Mouse (Mus musculus) heart, adult 11 months (tissue): ENCODE results near the gene Ptpn3.

Experiments
- DNase-seq: peaks from one replicate; pipeline ENCODE4 v3.0.0; 2022

Ptpn3 gene

DNA sequence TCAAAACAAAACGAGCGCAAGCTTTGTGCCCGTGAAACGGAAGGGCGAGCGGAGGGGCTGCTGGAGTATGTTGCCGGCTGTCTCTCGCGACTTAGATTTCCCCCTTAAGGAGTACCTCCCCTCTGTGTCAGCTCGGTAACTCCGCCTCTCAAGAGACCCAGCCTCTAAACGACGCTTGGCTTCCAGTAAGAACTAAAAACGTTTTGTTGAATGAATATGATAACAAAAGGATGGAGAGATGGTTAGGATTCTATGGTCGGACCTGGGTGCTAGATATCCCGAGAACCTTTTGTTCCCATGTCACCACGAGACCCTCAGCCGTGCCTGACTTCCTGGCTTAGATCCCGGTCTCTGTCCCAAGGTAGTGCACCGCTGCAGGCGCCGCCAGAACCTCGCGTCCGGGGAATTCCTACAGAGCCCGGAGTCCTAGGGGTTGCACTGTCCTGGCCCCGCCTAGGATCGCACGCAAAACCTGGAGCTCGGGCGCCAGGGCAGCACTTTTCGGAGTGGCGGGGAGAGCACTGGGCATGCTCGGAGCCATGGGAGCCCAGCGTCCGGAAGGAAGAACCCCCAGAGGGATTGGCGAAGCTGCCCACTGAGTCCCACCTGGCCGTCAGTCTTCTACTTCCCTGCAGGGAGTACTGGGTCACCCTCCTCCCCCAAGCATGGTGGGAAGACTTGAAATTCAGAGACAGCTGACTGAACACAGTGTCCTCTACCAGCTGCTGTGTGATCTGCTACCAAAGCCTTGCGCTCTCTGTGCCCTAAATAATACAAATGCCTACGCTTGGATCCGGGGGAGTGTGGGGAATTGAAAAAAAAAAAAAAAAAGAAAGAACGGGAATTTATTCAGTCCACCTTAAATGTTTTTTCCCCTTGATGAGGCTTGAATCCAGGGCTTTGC lies at the start of gene Ptpn3:
Gene Ptpn3 (minus strand): TSS at position 428 of the 904 bp plus-strand sequence.
- DNase-seq, result peak; percentile 99

- peak; percentile 34 for DNase-seq
Observed at GRCm38 (mm10) chr4:57350541-57350940, 48.9 kb upstream of the Ptpn3 start.

- DNase-seq, result peak; percentile 54
Observed at GRCm38 (mm10) chr4:57343996-57344395, 42.4 kb upstream of the Ptpn3 start.

DNA sequence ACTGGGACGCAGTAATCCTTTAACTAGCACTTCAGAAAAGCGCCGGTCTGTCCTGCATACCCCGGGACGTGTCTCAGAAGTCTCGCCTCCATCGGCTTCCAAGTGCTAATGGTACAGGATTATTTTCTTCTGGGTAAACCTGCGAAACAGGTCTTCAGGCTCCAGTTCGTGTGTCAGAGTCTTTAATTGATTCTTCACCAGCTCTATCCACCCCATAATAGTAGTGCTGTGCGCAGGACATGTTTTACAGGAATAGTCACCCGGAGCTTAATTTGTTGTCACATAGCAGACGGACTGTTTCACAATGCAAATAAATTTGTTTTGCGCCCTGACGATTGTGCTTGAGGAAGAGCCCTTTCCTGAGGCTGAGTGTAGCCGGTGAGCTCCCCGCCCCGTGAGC lies 37.3 kb upstream of the Ptpn3 start:
- no peak for DNase-seq

GRCm38 (mm10) chr4:57338061-57338460 lies 36.4 kb upstream of the Ptpn3 start:
- no peak for DNase-seq

DNA sequence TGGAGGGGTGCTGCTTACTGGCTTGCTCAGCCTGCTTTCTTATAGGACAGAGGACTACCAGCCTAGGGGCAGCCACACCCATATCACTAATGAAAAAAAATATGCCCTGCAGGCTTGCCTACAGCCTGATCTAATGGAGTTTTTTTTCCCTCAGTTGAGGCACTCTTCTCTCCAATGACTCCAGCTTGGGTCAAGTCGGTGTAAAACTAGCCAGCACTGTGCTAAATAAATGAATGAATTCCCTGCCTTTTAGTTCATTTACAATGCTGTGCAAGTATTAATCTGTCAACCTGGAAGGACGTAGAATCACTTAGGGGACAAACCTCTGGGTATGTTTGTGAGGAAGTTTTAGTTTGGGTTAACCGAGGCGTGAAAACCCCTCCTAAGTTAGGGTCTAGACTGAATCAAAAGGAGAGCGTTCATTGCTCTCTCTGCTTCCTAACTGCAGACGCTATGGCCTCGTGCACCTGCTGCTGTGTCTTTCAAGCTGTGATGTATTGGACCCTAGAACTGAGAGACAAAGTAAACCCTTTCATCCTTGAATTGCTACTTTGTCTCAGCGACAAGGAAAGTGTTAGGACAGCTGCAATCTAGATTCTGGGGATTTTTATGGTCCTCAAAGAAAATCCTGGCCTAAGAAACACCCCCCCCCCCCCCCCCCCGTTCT lies 33.5 kb upstream of the Ptpn3 start:
- no peak for DNase-seq

DNA sequence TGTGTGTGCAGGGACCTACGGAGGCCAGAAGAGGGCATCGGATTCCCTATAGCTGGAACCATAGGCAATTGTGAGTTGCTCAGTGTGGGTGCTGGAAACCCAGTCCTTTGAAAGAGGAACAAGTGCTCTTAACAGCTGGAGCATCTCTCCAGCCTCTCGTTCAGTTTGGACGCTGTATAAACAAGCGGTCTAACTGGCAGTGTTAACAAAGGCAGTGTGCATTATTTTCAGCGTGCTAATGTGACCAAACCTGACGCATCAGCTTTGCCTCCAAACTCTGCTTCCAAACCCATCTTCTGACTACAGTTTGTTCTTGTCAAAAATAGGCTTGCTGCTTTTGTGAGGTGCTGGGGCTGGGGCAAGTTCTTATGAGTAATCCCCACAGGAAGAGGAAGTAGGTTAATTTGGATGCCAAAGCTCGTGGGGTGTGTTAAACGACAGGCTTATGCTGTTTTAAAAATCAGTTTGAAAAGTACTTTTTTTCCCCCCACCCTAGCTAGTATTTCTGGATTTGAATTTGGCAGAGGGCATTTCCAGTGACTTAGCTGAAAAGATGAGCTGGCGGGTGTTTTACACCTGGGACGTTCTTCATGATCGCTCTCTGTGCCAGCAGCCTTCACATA lies 32.4 kb upstream of the Ptpn3 start:
- DNase-seq, result no peak

DNA sequence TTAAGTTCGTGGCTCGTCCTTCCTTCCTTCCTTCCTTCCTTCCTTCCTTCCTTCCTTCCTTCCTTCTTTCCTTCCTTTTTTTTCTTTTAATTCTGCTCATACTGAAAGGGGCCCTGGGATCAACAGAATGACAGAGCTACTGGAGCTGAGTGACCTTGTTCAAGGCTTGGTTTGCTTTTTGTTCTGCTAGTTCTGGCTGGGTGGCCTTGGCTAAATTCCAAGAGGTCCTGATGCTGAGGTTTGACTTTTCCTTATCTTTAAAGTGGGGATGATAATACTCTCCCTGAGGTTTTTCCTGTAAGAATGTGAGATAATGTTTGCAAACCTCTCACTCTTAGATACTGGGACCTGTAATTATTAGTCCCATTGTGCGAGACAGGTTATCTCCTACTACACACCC lies 30.9 kb upstream of the Ptpn3 start:
- no peak for DNase-seq

GRCm38 (mm10) chr4:57320606-57321327 lies 19.1 kb upstream of the Ptpn3 start:
- DNase-seq, result peak; percentile 91

DNA sequence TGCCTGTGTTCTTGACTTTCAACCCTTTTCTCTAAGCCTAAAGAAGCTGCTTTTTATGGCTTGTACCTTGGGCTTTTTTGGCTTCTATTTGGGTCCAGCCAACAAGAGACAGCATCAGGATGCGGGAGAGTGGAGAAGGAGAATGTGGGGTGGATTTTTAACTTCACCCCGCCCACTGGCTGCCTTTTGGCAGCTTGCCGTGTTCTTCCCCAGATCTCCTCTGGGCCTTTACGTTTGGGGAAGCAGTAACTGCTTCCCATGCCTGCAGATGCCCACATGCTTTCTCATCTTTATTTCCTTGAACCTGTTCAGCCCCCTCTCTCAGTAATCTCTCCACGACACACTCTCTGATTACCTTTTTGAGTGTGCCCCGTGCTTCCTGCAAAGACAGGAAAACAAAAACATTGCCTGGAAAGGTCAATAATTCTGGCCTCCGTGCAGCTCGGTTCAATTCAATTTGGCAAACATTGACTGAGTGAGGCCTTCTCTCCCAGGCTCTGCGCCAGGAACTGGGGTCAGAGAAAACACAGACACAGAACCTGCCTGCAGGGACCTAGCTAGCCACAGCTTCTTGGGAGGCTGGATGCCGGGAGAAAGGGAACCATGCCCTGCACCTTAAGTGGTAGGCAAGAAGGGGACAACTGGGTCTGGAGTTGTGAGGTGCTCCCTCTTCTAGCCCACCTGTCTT lies 17.0 kb upstream of the Ptpn3 start:
- peak; percentile 92 for DNase-seq

GRCm38 (mm10) chr4:57312256-57313166 lies 10.9 kb upstream of the Ptpn3 start:
- no peak for DNase-seq

DNA sequence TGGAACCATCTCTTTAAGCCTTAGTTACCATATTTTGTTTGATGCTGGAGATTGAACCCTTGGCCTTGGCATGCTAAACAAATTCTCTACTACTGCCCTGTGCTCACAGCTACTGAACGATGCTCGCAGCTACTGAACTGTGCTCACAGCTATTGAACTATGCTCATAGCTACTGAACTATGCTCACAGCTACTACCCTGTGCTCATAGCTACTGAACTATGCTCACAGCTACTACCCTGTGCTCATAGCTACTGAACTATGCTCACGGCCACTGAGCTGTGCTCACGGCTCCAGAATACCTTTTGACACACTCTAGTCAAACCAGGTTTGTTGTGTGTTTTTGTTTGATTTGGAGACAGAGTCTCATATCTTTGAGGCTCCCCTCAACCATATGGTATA lies 10.1 kb upstream of the Ptpn3 start:
- DNase-seq, result no peak

GRCm38 (mm10) chr4:57308214-57309000 lies 6.8 kb upstream of the Ptpn3 start:
- peak; percentile 96 for DNase-seq

DNA sequence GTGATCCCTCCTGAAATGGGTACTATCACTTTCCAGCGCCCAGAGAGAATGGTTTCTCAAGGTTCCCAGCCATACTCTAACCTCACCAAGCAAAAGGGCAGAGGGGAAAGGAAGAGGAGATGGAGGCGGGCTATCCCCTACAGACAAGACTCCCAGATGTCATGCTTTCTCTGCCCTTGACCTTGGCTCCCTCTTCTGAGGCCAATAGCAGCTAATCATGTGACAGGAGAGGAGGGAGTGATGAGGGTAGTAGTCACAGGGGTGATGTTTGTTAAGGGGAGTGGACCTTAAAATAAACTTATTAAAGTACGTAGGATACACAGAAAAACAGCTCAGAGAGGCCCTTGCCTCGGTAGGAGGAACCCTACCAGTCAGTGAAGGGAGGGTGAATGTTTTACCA lies 6.1 kb upstream of the Ptpn3 start:
- no peak for DNase-seq

DNA sequence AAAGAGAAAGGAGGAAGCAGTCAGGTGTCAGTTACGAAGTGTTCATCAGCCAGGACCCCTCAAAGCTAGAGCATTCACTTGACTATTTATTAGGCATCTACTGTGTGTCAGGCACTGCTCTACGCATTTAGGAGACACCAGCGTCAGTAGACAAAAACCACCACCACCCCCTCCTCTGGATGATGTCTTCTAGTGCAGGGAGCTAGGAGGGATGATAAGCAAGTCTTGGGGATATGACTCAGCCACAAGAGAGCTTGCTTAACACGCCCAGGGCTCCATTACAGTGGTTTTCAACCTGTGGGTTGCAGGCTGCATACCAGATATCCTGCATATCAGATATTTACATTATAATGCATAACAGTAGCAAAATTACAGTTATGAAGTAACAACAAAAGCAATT lies 4.6 kb upstream of the Ptpn3 start:
- DNase-seq, result no peak

DNA sequence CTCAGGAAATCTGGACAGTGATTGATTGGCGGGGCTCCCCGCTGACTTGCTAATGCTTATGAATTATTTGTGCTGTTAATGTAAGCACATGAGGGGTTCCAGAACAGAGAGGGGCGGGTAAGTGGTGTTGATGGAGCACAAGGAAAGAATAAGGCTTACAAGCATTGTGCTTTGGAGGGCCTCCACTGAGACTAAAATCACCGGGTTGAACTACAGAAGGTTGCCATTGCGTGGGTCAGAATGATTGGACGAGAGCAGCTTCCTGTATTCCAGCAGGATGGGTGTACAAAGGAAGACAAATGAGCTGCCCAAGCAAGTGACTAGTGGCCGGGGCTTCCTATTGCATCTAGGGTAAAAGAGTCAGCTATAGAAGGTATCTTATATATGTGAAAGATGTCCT lies 4.0 kb upstream of the Ptpn3 start:
- no peak for DNase-seq

GRCm38 (mm10) chr4:57300469-57301409 lies 898 bp downstream of the Ptpn3 start:
- DNase-seq, result peak; percentile 94

GRCm38 (mm10) chr4:57299701-57300468 lies 1.8 kb downstream of the Ptpn3 start:
- peak; percentile 96 for DNase-seq

GRCm38 (mm10) chr4:57299308-57299700 lies 2.3 kb downstream of the Ptpn3 start:
- no peak for DNase-seq
